Mouse (Mus musculus) ES-Bruce4 (cell line): ENCODE results near the gene Bbs12. TPM values are rescaled to one million over a fixed set of nuclear protein-coding genes. Genes with fewer than 3 reads are reported as not detected.

Experiments
- H3K27ac ChIP-seq: 2 replicates; pipeline ENCODE4 v1.5.1; 2012; ENCODE audit warnings: low read length, inconsistent platforms; ENCODE audit not compliant: insufficient read depth
- H3K27me3 ChIP-seq: 2 replicates; pipeline ENCODE4 v1.6.1; 2012; ENCODE audit warnings: mild to moderate bottlenecking, low read length, inconsistent platforms; ENCODE audit not compliant: control insufficient read depth, poor library complexity, insufficient read depth, severe bottlenecking
- H3K36me3 ChIP-seq: 2 replicates; pipeline ENCODE4 v1.6.1; 2012; ENCODE audit warnings: inconsistent platforms, mild to moderate bottlenecking, low read length, moderate library complexity; ENCODE audit not compliant: control insufficient read depth, poor library complexity, insufficient read depth, severe bottlenecking
- H3K4me1 ChIP-seq: one replicate; pipeline ENCODE4 v1.8.1; 2011; ENCODE audit warnings: low read length; ENCODE audit not compliant: control insufficient read depth, insufficient read depth
- H3K4me3 ChIP-seq: 2 replicates; pipeline ENCODE4 v1.5.1; 2011; ENCODE audit warnings: low read depth, mild to moderate bottlenecking, low read length
- H3K9ac ChIP-seq: 2 replicates; pipeline ENCODE4 v1.6.1; 2012; ENCODE audit warnings: low read depth, mild to moderate bottlenecking, inconsistent platforms; ENCODE audit not compliant: poor library complexity, severe bottlenecking
- H3K9me3 ChIP-seq: replicated peaks from 2 replicates; pipeline ENCODE4 v1.6.1; 2012; ENCODE audit warnings: mild to moderate bottlenecking, low read length, inconsistent platforms; ENCODE audit not compliant: control insufficient read depth, poor library complexity, insufficient read depth, severe bottlenecking
- CTCF ChIP-seq: IDR thresholded peaks from one replicate; pipeline ENCODE4 v1.8.1; 2011; ENCODE audit warnings: low read depth, low read length
- EP300 ChIP-seq: IDR thresholded peaks from 2 replicates; pipeline ENCODE4 v1.6.1; 2011; ENCODE audit warnings: low read depth, low read length; ENCODE audit not compliant: insufficient read depth
- POLR2A ChIP-seq: IDR thresholded peaks from one replicate; pipeline ENCODE4 v1.8.1; 2011; ENCODE audit warnings: low read length; ENCODE audit not compliant: insufficient read depth
- polyA plus RNA-seq: library from polyadenylated mRNA; stranded (reverse); fragments of >200 nt; gene quantifications from 2 replicates; pipeline ENCODE4 v1.2.4, GENCODE M21; 2011; ENCODE audit warnings: low read depth; ENCODE audit not compliant: missing spikeins, insufficient read depth, insufficient read length

Gene Bbs12
- polyA plus RNA-seq, 1 experiment = 4.4 TPM

GRCm38 (mm10) chr3:37329963-37330362, 17.6 kb downstream of the Bbs12 start:
- Histone ChIP-seq H3K4me3 (no peak overlapping the region), H3K36me3 (no peaks in the 10 kb centered on the region), H3K27ac (no peak overlapping the region), H3K9me3 (no peaks in the 10 kb centered on the region), H3K27me3 (no peaks in the 10 kb centered on the region; the same call in 1 of the 2 replicates), H3K9ac (no peak overlapping the region), H3K4me1 (no peaks in the 10 kb centered on the region)
- no peak for TF ChIP-seq CTCF
- no peak for TF ChIP-seq POLR2A
- no peak for TF ChIP-seq EP300

- Histone ChIP-seq H3K9ac (no peak overlapping the region), H3K4me1 (no peaks in the 10 kb centered on the region), H3K9me3 (no peaks in the 10 kb centered on the region), H3K4me3 (no peak overlapping the region), H3K27ac (no peak overlapping the region), H3K27me3 (peaks cover 1% of the 10 kb centered on the region; the same call in 1 of the 2 replicates), H3K36me3 (no peaks in the 10 kb centered on the region)
- TF ChIP-seq CTCF (no peak), POLR2A (no peak), EP300 (no peak)
Measured at GRCm38 (mm10) chr3:37331999-37332449, 19.7 kb downstream of the Bbs12 start.

- H3K4me3 ChIP-seq = no peak overlapping the region
Measured at GRCm38 (mm10) chr3:37334053-37334452, 21.7 kb downstream of the Bbs12 start.

GRCm38 (mm10) chr3:37341110-37341509, 28.8 kb downstream of the Bbs12 start:
- H3K4me1 ChIP-seq = no peaks in the 10 kb centered on the region
- no peaks in the 10 kb centered on the region for H3K36me3 ChIP-seq
- no peak overlapping the region for H3K4me3 ChIP-seq
- TF ChIP-seq EP300 = no peak
- TF ChIP-seq CTCF = peak; percentile 77
- TF ChIP-seq POLR2A = no peak
- no peak overlapping the region for H3K27ac ChIP-seq
- H3K9ac ChIP-seq = no peak overlapping the region
- H3K9me3 ChIP-seq = no peaks in the 10 kb centered on the region
- no peaks in the 10 kb centered on the region for H3K27me3 ChIP-seq

More at GRCm38 (mm10) chr3:37334053-37334452, 21.7 kb downstream of the Bbs12 start:
- no peak overlapping the region for H3K27ac ChIP-seq
- TF ChIP-seq CTCF = no peak
- TF ChIP-seq EP300 = no peak
- no peak for TF ChIP-seq POLR2A
- no peaks in the 10 kb centered on the region for H3K4me1 ChIP-seq
- H3K27me3 ChIP-seq = peaks cover 1% of the 10 kb centered on the region; the same call in 1 of the 2 replicates
- H3K9me3 ChIP-seq = no peaks in the 10 kb centered on the region
- no peaks in the 10 kb centered on the region for H3K36me3 ChIP-seq
- H3K9ac ChIP-seq = no peak overlapping the region

- no peak for TF ChIP-seq POLR2A
- TF ChIP-seq EP300 = no peak
- TF ChIP-seq CTCF = no peak
- no peak overlapping the region for H3K27ac ChIP-seq
- no peaks in the 10 kb centered on the region for H3K4me1 ChIP-seq
- H3K27me3 ChIP-seq = 0 out of 2 replicates have a peak, but pooled peaks cover 2% of the 10 kb centered on the region
- no peak overlapping the region for H3K4me3 ChIP-seq
- no peak overlapping the region for H3K9ac ChIP-seq
- H3K9me3 ChIP-seq = no peaks in the 10 kb centered on the region
- no peaks in the 10 kb centered on the region for H3K36me3 ChIP-seq
Measured at GRCm38 (mm10) chr3:37342811-37343210, 30.5 kb downstream of the Bbs12 start.

GRCm38 (mm10) chr3:37347671-37348070, 35.3 kb downstream of the Bbs12 start:
- no peaks in the 10 kb centered on the region for H3K36me3 ChIP-seq
- TF ChIP-seq EP300 (no peak), CTCF (no peak), POLR2A (no peak)
- H3K27me3 ChIP-seq = peaks cover 11% of the 10 kb centered on the region
- H3K4me3 ChIP-seq = no peak overlapping the region
- H3K4me1 ChIP-seq = no peaks in the 10 kb centered on the region
- no peak overlapping the region for H3K9ac ChIP-seq
- no peaks in the 10 kb centered on the region for H3K9me3 ChIP-seq
- H3K27ac ChIP-seq = no peak overlapping the region
